Mouse (Mus musculus) left cerebral cortex, postnatal 4 days (tissue): Measurements from ENCODE around the gene Dram2. TPM values are rescaled to one million over a fixed set of nuclear protein-coding genes. Genes with fewer than 3 reads are reported as not detected.
A peak's percentile ranks its signal among the peaks of the same experiment; 100 is the strongest.
"Not testable (repeated sequence)": the region's sequence is repeated elsewhere in the genome, so short reads cannot be mapped to it uniquely, and the experiment has no call there.

Experiments
- DNase-seq: peaks from one replicate; pipeline ENCODE4 v3.0.0-alpha.2; 2022
- intact Hi-C: fragments of 180-260 bp; cut with DNase I; formaldehyde crosslinking; loops from one replicate; pipeline ENCODE4 v1.15.1; 2025
- total RNA-seq, 2 experiments: library from RNA; stranded (reverse); gene quantifications; 2 replicates each; pipeline ENCODE4 v1.2.3; 2021

Dram2 gene
- total RNA-seq = 10 to 100 TPM; 57.0 to 62.3 TPM

- DNase-seq = peak; percentile 93
- intact Hi-C loops = no loop called here
Observed at GRCm38 (mm10) chr3:106547171-106547923, at the start of gene Dram2, which contains the start of gene Cept1. TSS of gene Dram2 (plus strand) at chr3:106547798. TSS of gene Cept1 (minus strand) at chr3:106547802.

GRCm38 (mm10) chr3:106500510-106500909 is 47.1 kb upstream of the Dram2 start:
- intact Hi-C loops = no loop called here
- no peak for DNase-seq

GRCm38 (mm10) chr3:106502892-106503291 is 44.7 kb upstream of the Dram2 start:
- DNase-seq = no peak
- intact Hi-C loops = no loop called here

- DNase-seq = no peak
- intact Hi-C loops = no loop called here
Observed at GRCm38 (mm10) chr3:106510669-106511068, 36.9 kb upstream of the Dram2 start.

- intact Hi-C loops = no loop called here
- DNase-seq = no peak
Observed at GRCm38 (mm10) chr3:106515016-106515415, 32.6 kb upstream of the Dram2 start.

- intact Hi-C loops = no loop called here
- no peak for DNase-seq
Observed at GRCm38 (mm10) chr3:106522730-106523129, 24.9 kb upstream of the Dram2 start.

GRCm38 (mm10) chr3:106526411-106526810 is 21.2 kb upstream of the Dram2 start:
- DNase-seq = no peak
- intact Hi-C loops = no loop called here

- DNase-seq = no peak
- intact Hi-C loops = no loop called here
Observed at GRCm38 (mm10) chr3:106528032-106528431, 19.6 kb upstream of the Dram2 start.

- intact Hi-C loops = no loop called here
- no peak for DNase-seq
Observed at GRCm38 (mm10) chr3:106533277-106533676, 14.3 kb upstream of the Dram2 start.

- no peak for DNase-seq
- intact Hi-C loops = no loop called here
Observed at GRCm38 (mm10) chr3:106544721-106545316, 2.8 kb upstream of the Dram2 start.

- DNase-seq = no peak
- intact Hi-C loops = no loop called here
Observed at GRCm38 (mm10) chr3:106547924-106548539, 434 bp downstream of the Dram2 start.

- no peak for DNase-seq
- intact Hi-C loops = no loop called here
Observed at GRCm38 (mm10) chr3:106548971-106549370, 1.4 kb downstream of the Dram2 start.

- intact Hi-C loops = no loop called here
- DNase-seq = no peak
Observed at GRCm38 (mm10) chr3:106553411-106553810, 5.8 kb downstream of the Dram2 start.

GRCm38 (mm10) chr3:106555743-106556250 is 8.2 kb downstream of the Dram2 start:
- intact Hi-C loops = no loop called here
- no peak for DNase-seq

GRCm38 (mm10) chr3:106558271-106558670 is 10.7 kb downstream of the Dram2 start:
- intact Hi-C loops = no loop called here

GRCm38 (mm10) chr3:106565876-106566275 is 18.3 kb downstream of the Dram2 start:
- no peak for DNase-seq
- intact Hi-C loops = no loop called here

More at GRCm38 (mm10) chr3:106558271-106558670, 10.7 kb downstream of the Dram2 start:
- DNase-seq = no peak

- intact Hi-C loops = no loop called here
- DNase-seq = no peak
Observed at GRCm38 (mm10) chr3:106573191-106573590, 25.6 kb downstream of the Dram2 start.

- intact Hi-C loops = no loop called here
- DNase-seq = no peak
Observed at GRCm38 (mm10) chr3:106579296-106579695, 31.7 kb downstream of the Dram2 start.

- DNase-seq, intact Hi-C loops: not testable (repeated sequence)
Observed at GRCm38 (mm10) chr3:106593631-106594030, 46.0 kb downstream of the Dram2 start.

- no peak for DNase-seq
- intact Hi-C loops = no loop called here
Observed at GRCm38 (mm10) chr3:106618103-106618502, 70.5 kb downstream of the Dram2 start.
